Mouse (Mus musculus) brown adipose tissue, adult 24 weeks (tissue): ENCODE data around the gene Frrs1. TPM values are rescaled to one million over a fixed set of nuclear protein-coding genes. Genes with fewer than 3 reads are reported as not detected.
A peak's percentile ranks its signal among the peaks of the same experiment; 100 is the strongest.

ENCODE experiments used
- H3K27ac ChIP-seq: fragments of 200-500 bp; replicated peaks from 2 replicates; pipeline ENCODE4 v1.5.1; 2012; ENCODE audit warnings: low read depth, mild to moderate bottlenecking, low read length
- H3K4me1 ChIP-seq: fragments of 200-500 bp; 2 replicates; pipeline ENCODE4 v1.6.1; 2012; ENCODE audit warnings: low read length, mixed read lengths; ENCODE audit not compliant: control insufficient read depth, insufficient read depth, insufficient read length
- H3K4me3 ChIP-seq: fragments of 200-500 bp; 2 replicates; pipeline ENCODE4 v1.5.1; 2012; ENCODE audit warnings: low read depth, mild to moderate bottlenecking, low read length, moderate library complexity; ENCODE audit not compliant: insufficient read depth
- polyA plus RNA-seq: library from polyadenylated mRNA; stranded (reverse); fragments of >200 nt; gene quantifications from 2 replicates; pipeline ENCODE4 v1.2.4, GENCODE M21; 2012; ENCODE audit not compliant: missing spikeins, insufficient read depth, insufficient read length

Frrs1 gene
- polyA plus RNA-seq, 1 experiment, result 5.1 TPM

GRCm38 (mm10) chr3:116835770-116836680, 23.2 kb upstream of the Frrs1 start:
- no peak overlapping the region for H3K27ac ChIP-seq
- H3K4me1 ChIP-seq, result no peaks in the 10 kb centered on the region
- peak overlapping the region; percentile 24 for H3K4me3 ChIP-seq

- Histone ChIP-seq H3K4me1 (no peaks in the 10 kb centered on the region), H3K4me3 (no peak overlapping the region), H3K27ac (no peak overlapping the region)
These were observed 22.4 kb upstream of the Frrs1 start for GRCm38 (mm10) chr3:116836681-116837475.

- Histone ChIP-seq H3K4me1 (no peaks in the 10 kb centered on the region), H3K27ac (no peak overlapping the region), H3K4me3 (no peak overlapping the region)
These were observed 18.0 kb upstream of the Frrs1 start for GRCm38 (mm10) chr3:116841311-116841710.

DNA sequence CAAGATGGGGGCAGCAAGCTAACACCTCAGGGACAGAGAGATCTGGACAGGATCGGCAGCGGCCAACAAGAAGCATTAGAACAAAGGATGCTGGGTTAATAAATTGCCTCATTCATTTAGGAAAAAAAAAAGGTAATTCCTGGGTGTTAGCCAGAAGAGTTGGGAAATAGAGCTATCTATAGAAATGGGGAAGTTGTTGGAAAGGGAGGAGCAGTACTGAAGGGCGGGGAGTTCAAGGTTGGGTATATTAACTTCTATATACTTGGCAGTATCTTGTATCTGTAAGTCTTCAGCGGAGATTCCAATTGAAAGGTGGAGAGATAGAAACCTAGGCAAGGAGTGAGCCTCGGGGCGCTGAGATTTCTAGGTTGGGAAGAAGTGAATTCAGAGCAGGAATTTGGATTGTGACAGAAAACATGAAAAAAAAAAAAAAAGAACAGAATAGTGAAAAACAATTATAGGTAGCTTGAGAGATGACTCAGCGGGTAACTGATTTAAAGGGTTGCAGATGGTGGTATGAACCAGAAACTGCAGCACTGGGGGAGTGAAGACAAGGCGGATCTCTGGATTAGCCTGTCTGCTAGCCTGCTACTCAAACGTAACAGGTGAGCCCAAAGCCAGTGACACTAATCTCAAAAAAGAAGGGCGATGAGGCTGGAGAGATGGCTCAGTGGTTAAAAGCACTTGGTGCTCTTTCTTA, 14.2 kb upstream of the Frrs1 start:
- Histone ChIP-seq H3K4me1 (no peaks in the 10 kb centered on the region), H3K27ac (no peak overlapping the region), H3K4me3 (no peak overlapping the region)

DNA sequence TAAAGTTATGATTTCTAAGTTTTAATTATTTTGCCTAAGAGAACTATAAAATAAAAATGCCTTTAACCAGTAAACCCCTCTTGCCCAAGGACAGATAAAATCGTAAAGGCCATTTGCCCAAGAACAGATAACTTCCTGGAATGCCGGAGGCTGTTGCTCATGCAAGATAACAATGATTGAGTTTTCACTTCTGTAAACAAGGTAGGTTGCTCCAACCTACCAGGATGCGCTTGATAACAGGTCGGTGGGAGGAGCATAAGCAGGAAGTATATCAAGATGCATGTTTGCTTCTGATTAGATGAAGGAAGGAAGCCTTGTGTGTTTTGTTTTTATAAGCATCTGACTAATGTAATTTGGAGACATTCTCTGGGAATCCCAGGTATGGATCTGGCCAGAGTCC, 13.2 kb upstream of the Frrs1 start:
- H3K27ac ChIP-seq, result no peak overlapping the region
- no peak overlapping the region for H3K4me3 ChIP-seq
- H3K4me1 ChIP-seq, result no peaks in the 10 kb centered on the region

DNA sequence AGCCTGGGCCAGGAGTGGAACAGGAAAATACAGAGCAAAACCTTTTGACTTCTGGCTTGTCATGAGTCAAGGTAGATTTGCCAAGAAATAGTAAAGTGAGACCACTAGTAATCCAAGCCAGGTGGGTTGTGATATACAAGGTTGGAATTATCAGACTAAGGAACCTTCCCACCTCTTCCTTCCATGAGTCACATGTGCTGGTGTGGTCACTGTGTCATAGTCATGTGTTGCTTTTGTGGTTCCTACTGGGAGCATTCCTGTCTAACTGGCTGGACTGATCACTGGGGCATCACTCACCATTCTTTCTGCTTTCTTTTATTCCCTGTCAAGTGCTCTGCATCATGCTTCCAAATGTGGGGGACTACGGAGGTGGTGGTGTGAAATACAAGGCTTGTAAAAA, 11.2 kb upstream of the Frrs1 start:
- no peak overlapping the region for H3K27ac ChIP-seq
- H3K4me1 ChIP-seq, result no peaks in the 10 kb centered on the region
- H3K4me3 ChIP-seq, result no peak overlapping the region

DNA sequence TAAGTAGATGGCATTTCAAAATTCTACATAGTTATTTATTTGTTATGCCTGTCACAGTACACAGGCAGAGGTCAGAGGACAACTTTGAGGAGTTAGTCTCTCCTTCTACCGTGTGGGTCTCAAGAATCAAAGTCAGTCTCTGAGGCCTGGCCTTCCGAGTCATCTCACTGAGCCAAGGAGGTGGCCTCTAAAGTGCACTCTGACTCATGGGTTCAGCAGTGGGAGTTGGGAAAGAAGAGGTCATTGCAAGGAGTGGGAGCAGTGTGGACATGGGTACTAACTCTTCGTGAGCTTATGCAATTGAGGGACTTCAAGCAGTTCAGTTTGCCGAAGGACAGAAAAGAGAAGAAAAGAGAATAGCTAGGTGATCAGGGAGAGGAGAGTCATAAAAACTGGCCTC, 10.3 kb upstream of the Frrs1 start:
- no peaks in the 10 kb centered on the region for H3K4me1 ChIP-seq
- no peak overlapping the region for H3K4me3 ChIP-seq
- H3K27ac ChIP-seq, result no peak overlapping the region

DNA sequence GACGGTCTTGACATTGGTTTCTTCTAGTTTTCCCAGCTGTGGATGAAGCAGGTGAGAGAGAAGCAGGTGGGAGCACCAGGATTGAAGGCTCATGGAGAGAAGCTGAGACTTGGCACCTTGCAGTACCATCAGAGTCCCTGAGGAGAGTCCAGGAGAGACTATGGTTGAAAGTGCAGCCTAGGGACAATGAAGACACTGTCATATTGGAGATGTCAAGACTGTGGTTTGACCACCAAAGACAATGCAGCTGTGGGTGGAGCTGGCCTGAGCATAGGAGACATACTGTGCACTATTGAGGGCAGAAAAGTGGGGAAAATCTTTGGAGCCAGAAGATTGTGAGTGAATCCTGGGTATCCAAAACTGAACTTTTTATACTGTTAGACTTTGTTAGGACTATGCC, 8.9 kb upstream of the Frrs1 start:
- Histone ChIP-seq H3K27ac (no peak overlapping the region), H3K4me1 (no peaks in the 10 kb centered on the region), H3K4me3 (no peak overlapping the region)

GRCm38 (mm10) chr3:116852421-116852820, 6.8 kb upstream of the Frrs1 start:
- H3K4me1 ChIP-seq, result no peaks in the 10 kb centered on the region
- H3K27ac ChIP-seq, result no peak overlapping the region
- no peak overlapping the region for H3K4me3 ChIP-seq

- H3K4me3 ChIP-seq, result no peak overlapping the region
- H3K27ac ChIP-seq, result no peak overlapping the region
- H3K4me1 ChIP-seq, result peaks cover 3% of the 10 kb centered on the region; the same call in 1 of the 2 replicates
These were observed 1.7 kb upstream of the Frrs1 start for GRCm38 (mm10) chr3:116857611-116858010.

- Histone ChIP-seq H3K27ac (no peak overlapping the region), H3K4me3 (no peak overlapping the region), H3K4me1 (peaks cover 3% of the 10 kb centered on the region; the same call in 1 of the 2 replicates)
These were observed 488 bp downstream of the Frrs1 start for GRCm38 (mm10) chr3:116859752-116860151.

DNA sequence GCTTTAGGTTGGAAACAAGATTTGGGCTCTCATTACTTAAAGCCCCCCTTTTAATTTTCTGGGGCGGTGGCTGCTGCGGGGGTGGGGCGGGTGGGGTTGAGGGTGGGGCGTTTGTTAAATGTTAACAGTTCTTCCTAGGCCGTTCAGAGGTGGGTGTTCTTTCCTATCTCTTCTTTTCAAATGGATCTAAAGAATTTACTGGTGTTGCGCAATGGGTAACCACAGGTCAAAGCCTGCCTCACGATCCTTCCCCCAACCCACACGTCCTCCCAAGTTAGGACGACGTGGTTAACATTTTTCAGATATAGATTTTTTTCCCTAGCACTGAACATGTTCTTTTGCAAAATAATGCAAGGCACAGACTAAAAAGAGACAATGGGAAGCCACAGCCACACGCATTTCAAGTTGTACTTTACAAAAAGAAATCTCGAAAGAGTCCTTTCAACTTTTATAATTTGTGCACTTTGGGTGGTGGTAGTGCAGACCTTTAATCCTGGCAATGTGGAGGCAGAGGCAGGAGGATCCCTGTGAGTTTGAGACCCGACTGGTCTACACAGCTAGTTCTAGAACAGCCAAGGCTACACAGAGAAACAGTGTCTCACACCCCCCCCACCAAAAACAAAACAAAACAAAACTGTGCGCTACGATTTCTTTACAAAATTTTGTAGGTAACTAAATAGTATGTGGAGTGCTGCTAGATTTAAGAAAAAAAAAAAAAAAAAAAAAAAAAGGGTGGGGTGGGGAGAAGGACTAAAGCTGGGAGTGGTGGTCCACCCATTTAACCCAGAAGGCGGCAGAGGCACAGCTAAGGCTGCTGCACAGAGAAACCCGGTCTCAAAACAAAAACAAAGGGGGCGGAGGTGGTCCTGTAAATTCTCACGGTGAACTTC, 1.3 kb downstream of the Frrs1 start:
- H3K27ac ChIP-seq, result no peak overlapping the region
- peaks cover 3% of the 10 kb centered on the region; the same call in 1 of the 2 replicates for H3K4me1 ChIP-seq
- peak overlapping the region; percentile 98; the same call in 1 of the 2 replicates for H3K4me3 ChIP-seq

GRCm38 (mm10) chr3:116861223-116861539, 1.9 kb downstream of the Frrs1 start:
- peak overlapping the region; percentile 98 for H3K4me3 ChIP-seq
- H3K4me1 ChIP-seq, result peaks cover 3% of the 10 kb centered on the region; the same call in 1 of the 2 replicates
- no peak overlapping the region for H3K27ac ChIP-seq

DNA sequence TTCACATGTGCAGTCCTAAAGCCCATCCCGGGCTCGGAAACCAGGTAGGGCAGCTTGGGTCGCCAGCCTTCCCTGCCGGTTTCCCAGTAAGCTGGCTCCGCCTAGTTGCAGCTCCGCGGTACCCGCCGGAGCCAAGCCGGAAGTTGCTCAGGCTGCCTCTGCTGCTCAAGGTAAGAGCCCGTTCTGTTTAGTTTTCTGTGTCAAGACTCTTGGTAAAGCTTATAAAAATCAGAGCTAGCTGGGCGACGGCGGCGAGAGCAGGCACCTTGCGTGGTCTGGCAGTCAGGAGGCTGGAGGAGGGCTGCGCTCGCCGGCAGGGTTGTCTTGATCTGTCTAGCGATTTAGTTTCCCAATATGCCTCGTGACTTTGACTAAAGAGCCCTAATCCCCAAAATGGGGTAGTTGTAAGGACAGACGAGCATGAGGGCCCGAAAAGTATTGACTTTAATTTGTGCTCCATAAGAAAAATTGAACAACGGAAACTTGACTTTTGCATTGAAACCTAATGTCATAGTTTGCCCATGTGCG, 2.3 kb downstream of the Frrs1 start:
- H3K4me1 ChIP-seq, result peaks cover 3% of the 10 kb centered on the region; the same call in 1 of the 2 replicates
- H3K27ac ChIP-seq, result peak overlapping the region; percentile 61
- peak overlapping the region; percentile 98 for H3K4me3 ChIP-seq
